Mouse (Mus musculus) C2C12 (cell line): ENCODE data around the gene 9930111J21Rik2. TPM values are rescaled to one million over a fixed set of nuclear protein-coding genes. Genes with fewer than 3 reads are reported as not detected.

ENCODE experiments used
- H3K27me3 ChIP-seq: one replicate; pipeline ENCODE4 v1.6.1; 2011; ENCODE audit not compliant: control insufficient read depth, insufficient read depth, insufficient read length
- H3K36me3 ChIP-seq: one replicate; pipeline ENCODE4 v1.6.1; 2011; ENCODE audit not compliant: control insufficient read depth, insufficient read depth
- H3K4me3 ChIP-seq: one replicate; pipeline ENCODE4 v1.5.1; 2011; ENCODE audit warnings: mild to moderate bottlenecking, control low read depth; ENCODE audit not compliant: poor library complexity, insufficient read depth, severe bottlenecking
- H3K79me2 ChIP-seq: one replicate; pipeline ENCODE4 v1.6.1; 2011; ENCODE audit not compliant: control insufficient read depth, insufficient read depth
- H3K79me3 ChIP-seq: one replicate; pipeline ENCODE4 v1.6.1; 2011; ENCODE audit warnings: low read depth, control low read depth
- H3ac ChIP-seq: one replicate; pipeline ENCODE3; 2011; ENCODE audit warnings: low read depth; ENCODE audit not compliant: control insufficient read depth, insufficient read length
- CEBPB ChIP-seq: IDR thresholded peaks from one replicate; pipeline ENCODE4 v1.6.1; 2011; ENCODE audit warnings: low read depth, mild to moderate bottlenecking, control low read depth, moderate library complexity
- CTCF ChIP-seq: IDR thresholded peaks from one replicate; pipeline ENCODE4 v1.5.1; 2011; ENCODE audit not compliant: control insufficient read depth, insufficient read depth, insufficient read length
- FOSL1 ChIP-seq: IDR thresholded peaks from one replicate; pipeline ENCODE4 v1.8.0; 2011; ENCODE audit warnings: mild to moderate bottlenecking, low read length; ENCODE audit not compliant: poor library complexity, insufficient read depth, severe bottlenecking
- MAX ChIP-seq: IDR thresholded peaks from one replicate; pipeline ENCODE4 v1.6.1; 2011; ENCODE audit warnings: mild to moderate bottlenecking, control low read depth
- MYOD1 ChIP-seq: IDR thresholded peaks from one replicate; pipeline ENCODE4 v1.6.1; 2011; ENCODE audit warnings: low read depth; ENCODE audit not compliant: control insufficient read depth, insufficient read length
- MYOG ChIP-seq: IDR thresholded peaks from one replicate; pipeline ENCODE4 v1.6.1; 2011; ENCODE audit not compliant: control insufficient read depth, insufficient read length; ENCODE audit errors: extremely low read depth
- USF1 ChIP-seq: IDR thresholded peaks from one replicate; pipeline ENCODE4 v1.6.1; 2011; ENCODE audit warnings: low read depth, mild to moderate bottlenecking, control low read depth, moderate library complexity
- polyA plus RNA-seq: library from polyadenylated mRNA; unstranded; fragments of >200 nt; fragmentation: generic; extraction: Trizol; gene quantifications from one replicate; pipeline ENCODE4 v1.2.1, GENCODE M21; 2012; ENCODE audit warnings: missing spikeins

Gene 9930111J21Rik2
- polyA plus RNA-seq, 1 experiment: 0.20 TPM

DNA sequence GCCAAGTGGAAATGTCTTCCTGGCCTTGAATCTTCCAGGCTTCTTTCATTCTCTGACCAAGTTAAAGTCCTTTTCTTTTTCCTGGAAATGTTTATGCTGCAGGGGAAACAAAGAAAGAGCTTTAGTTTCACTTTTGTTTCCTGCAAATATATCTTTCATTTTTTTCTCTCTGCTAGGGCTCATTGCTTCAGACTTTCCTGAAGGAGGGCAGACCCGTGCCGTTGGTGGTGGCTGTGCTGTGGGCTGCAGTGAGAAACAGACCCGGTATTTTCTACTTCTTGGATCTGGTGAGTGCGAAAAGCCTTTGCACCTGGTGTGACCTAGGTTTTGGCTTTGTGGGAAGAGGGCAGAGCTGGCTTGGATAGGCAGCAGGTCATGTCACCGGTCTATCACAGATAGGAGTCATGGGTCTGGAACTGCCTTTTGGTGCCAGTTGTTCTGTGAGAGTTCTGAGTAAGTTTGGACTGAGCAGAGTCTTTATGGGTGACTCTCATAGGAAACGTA, 35.9 kb upstream of the 9930111J21Rik2 start:
- Histone ChIP-seq H3ac (no peak overlapping the region), H3K4me3 (no peak overlapping the region), H3K27me3 (no peaks in the 10 kb centered on the region), H3K79me3 (no peaks in the 10 kb centered on the region), H3K79me2 (no peaks in the 10 kb centered on the region), H3K36me3 (no peaks in the 10 kb centered on the region)
- TF ChIP-seq MYOD1 (no peak), CTCF (no peak), CEBPB (no peak), MAX (no peak), USF1 (no peak), FOSL1 (no peak), MYOG (no peak)

DNA sequence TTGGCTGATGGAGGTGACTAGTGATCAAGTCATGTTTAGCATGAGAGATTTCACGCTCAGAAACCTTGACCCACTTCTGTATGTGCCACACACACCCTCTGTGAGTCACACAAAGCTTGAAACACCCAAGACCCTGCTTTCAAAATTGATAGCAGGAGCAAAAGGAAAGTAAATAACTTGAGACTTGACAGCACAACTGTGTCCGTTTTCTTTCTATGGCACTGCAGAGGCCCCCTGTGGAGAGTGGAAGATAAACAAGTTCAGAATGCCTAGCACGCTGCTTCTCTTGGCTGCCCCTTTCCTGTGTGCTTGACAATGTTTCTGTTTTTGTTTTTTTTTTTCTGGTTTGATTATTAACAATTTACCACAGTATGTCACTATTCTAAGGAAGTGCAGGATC, 33.8 kb upstream of the 9930111J21Rik2 start:
- Histone ChIP-seq H3K4me3 (no peak overlapping the region), H3ac (no peak overlapping the region), H3K79me3 (no peaks in the 10 kb centered on the region), H3K27me3 (no peaks in the 10 kb centered on the region), H3K79me2 (no peaks in the 10 kb centered on the region), H3K36me3 (no peaks in the 10 kb centered on the region)
- TF ChIP-seq MYOG: no peak
- no peak for TF ChIP-seq CEBPB
- no peak for TF ChIP-seq FOSL1
- no peak for TF ChIP-seq MYOD1
- no peak for TF ChIP-seq USF1
- no peak for TF ChIP-seq MAX

DNA sequence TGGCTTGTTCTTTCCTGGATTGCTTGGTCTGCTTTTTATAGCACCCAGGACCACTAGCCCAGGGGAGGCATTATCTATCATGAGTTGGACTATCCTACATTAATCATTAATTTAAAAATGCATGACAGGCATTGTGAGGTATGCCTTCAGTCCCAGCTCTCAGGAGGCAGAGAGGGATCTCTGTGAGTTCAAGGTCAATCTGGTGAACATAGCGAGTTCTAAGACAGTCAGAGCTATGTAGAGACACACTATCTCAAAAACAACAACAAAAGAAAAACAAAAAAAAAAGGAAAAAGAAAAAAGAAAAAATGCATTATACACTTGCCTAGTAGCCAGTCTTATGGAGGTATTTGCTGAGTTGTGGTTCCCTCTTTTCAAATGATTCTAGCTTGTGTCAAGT, 33.3 kb upstream of the 9930111J21Rik2 start:
- Histone ChIP-seq H3ac (no peak overlapping the region), H3K27me3 (no peaks in the 10 kb centered on the region), H3K79me3 (no peaks in the 10 kb centered on the region), H3K4me3 (no peak overlapping the region), H3K36me3 (no peaks in the 10 kb centered on the region), H3K79me2 (no peaks in the 10 kb centered on the region)
- TF ChIP-seq CTCF: no peak
- no peak for TF ChIP-seq USF1
- no peak for TF ChIP-seq MAX
- TF ChIP-seq CEBPB: no peak
- TF ChIP-seq MYOG: no peak
- TF ChIP-seq MYOD1: no peak
- no peak for TF ChIP-seq FOSL1

DNA sequence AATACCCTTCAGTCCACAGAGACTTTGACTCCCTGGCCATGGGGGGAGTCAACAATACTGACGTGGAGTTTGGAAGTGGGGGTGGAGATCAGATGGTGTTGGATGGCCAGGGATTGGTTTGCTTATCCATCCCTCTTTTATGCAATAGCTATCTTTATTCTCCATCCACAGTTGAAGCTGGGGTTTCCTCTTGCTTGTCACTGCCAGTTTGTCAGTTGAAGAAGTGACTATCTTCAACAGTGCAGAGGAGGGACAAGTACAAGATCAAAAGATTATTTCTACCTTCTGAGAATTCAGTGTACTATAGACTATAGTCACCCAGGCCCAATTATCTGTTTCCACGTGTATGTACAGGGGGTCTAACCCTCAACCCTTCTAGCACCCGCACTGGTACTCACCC, 32.8 kb upstream of the 9930111J21Rik2 start:
- H3ac ChIP-seq: no peak overlapping the region
- H3K36me3 ChIP-seq: no peaks in the 10 kb centered on the region

DNA sequence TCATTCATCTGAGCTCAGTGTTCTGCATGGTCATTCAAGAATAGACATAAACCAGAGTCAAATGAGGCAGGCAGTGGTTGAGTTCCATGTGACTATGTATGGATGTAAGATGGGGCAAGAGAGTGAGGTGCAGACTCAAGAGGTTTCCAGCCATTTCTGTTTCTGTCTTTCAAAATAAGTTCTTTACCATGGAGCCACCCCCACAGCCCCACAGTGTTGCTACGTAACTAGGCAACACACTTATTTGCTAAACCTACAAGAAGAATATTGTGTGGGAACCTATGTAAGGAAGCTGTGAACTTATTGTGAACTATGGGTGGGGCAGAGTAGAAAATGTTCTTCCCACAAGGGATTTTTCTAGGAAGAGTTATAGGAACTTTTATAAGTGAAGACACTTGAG, 32.1 kb upstream of the 9930111J21Rik2 start:
- Histone ChIP-seq H3K27me3 (no peaks in the 10 kb centered on the region), H3K79me2 (no peaks in the 10 kb centered on the region), H3ac (no peak overlapping the region), H3K4me3 (no peak overlapping the region), H3K79me3 (no peaks in the 10 kb centered on the region), H3K36me3 (no peaks in the 10 kb centered on the region)
- TF ChIP-seq CEBPB (no peak), MYOG (no peak), USF1 (no peak), MAX (no peak), FOSL1 (no peak), CTCF (no peak), MYOD1 (no peak)

More for the DNA sequence above, 32.8 kb upstream of the 9930111J21Rik2 start:
- H3K4me3 ChIP-seq: no peak overlapping the region
- H3K27me3 ChIP-seq: no peaks in the 10 kb centered on the region
- no peaks in the 10 kb centered on the region for H3K79me2 ChIP-seq
- H3K79me3 ChIP-seq: no peaks in the 10 kb centered on the region
- TF ChIP-seq MAX: no peak
- no peak for TF ChIP-seq CTCF
- no peak for TF ChIP-seq MYOG
- no peak for TF ChIP-seq MYOD1
- no peak for TF ChIP-seq USF1
- TF ChIP-seq CEBPB: no peak
- no peak for TF ChIP-seq FOSL1

DNA sequence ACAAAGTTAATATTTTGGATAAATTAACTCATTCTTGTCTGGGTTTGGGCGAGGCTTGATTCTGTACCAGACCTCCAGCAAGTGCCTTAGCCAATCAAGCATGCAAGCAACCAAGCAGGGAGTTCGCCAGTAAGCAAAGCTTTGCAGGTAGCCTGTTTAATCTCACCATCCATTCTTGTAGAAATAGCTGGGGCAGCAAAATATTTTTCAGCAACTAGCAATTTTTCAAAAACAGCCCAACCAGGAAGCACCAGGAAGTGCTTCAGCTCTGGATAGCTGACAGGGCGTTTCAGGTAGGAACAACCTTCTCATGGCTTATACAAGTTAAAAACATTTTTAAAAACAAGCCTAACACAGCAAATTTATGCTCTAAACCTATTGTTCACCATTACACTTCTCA, 30.8 kb upstream of the 9930111J21Rik2 start:
- Histone ChIP-seq H3ac (no peak overlapping the region), H3K79me2 (no peaks in the 10 kb centered on the region), H3K79me3 (no peaks in the 10 kb centered on the region), H3K27me3 (no peaks in the 10 kb centered on the region), H3K36me3 (no peaks in the 10 kb centered on the region), H3K4me3 (no peak overlapping the region)
- no peak for TF ChIP-seq USF1
- TF ChIP-seq MYOD1: no peak
- TF ChIP-seq MAX: no peak
- TF ChIP-seq MYOG: no peak
- TF ChIP-seq CEBPB: no peak
- no peak for TF ChIP-seq CTCF
- no peak for TF ChIP-seq FOSL1
